Mouse (Mus musculus) liver, embryonic 11.5 days (tissue): Measurements from ENCODE around the gene Ikzf3. TPM values are rescaled to one million over a fixed set of nuclear protein-coding genes. Genes with fewer than 3 reads are reported as not detected.

Source experiments
- ATAC-seq: fragments of 200-750 bp; cut with Nextera tagmentation; replicated peaks from 2 replicates; pipeline ENCODE4 v1.8.0; 2017; ENCODE audit warnings: moderate number of reproducible peaks, mild to moderate bottlenecking, moderate TSS enrichment, moderate library complexity; ENCODE audit not compliant: low FRiP score
- DNase-seq: peaks from one replicate; pipeline ENCODE4 v3.0.0-alpha.2; 2017; ENCODE audit warnings: low spot score
- H3K27ac ChIP-seq: fragments of 300-500 bp; sonication (generic); 2 replicates; pipeline ENCODE4 v1.5.1; 2014; ENCODE audit warnings: mild to moderate bottlenecking, low read depth, low read length, control low read depth
- H3K27me3 ChIP-seq: fragments of 300-500 bp; sonication (generic); replicated peaks from 2 replicates; pipeline ENCODE4 v1.6.1; 2014; ENCODE audit warnings: low read length, mixed read lengths; ENCODE audit not compliant: control insufficient read depth, insufficient read depth
- H3K36me3 ChIP-seq: fragments of 300-500 bp; sonication (generic); 2 replicates; pipeline ENCODE4 v1.6.1; 2014; ENCODE audit warnings: mild to moderate bottlenecking, low read length, moderate library complexity, mixed read lengths; ENCODE audit not compliant: control insufficient read depth, insufficient read depth
- H3K4me1 ChIP-seq: fragments of 300-500 bp; sonication (generic); replicated peaks from 2 replicates; pipeline ENCODE4 v1.6.1; 2014; ENCODE audit warnings: low read length, mixed read lengths; ENCODE audit not compliant: control insufficient read depth, insufficient read depth
- H3K4me2 ChIP-seq: fragments of 300-500 bp; sonication (generic); 2 replicates; pipeline ENCODE4 v1.6.1; 2014; ENCODE audit warnings: mild to moderate bottlenecking, control low read depth, moderate library complexity
- H3K4me3 ChIP-seq: fragments of 300-500 bp; sonication (generic); 2 replicates; pipeline ENCODE4 v1.5.1; 2014; ENCODE audit warnings: low read depth, low read length, control low read depth
- H3K9ac ChIP-seq: fragments of 300-500 bp; sonication (generic); 2 replicates; pipeline ENCODE4 v1.6.1; 2014; ENCODE audit warnings: low read depth, low read length, control low read depth
- H3K9me3 ChIP-seq: fragments of 300-500 bp; sonication (generic); 2 replicates; pipeline ENCODE4 v1.6.1; 2016; ENCODE audit warnings: low read length, inconsistent platforms, mixed read lengths; ENCODE audit not compliant: control insufficient read depth
- WGBS: fragments of 180-500 bp; shearing (Covaris S2); extraction: QIAGEN DNeasy Blood & Tissue Kit; methylation state at CpG from one replicate; pipeline ENCODE4 v1.1.7; 2014; 5-methylcytosine and 5-hydroxymethylcytosine counted together
- polyA plus RNA-seq: library from polyadenylated mRNA; unstranded; fragments of >200 nt; fragmentation: Nextera tagmentation; extraction: Ambion mirVana; gene quantifications from 2 replicates; pipeline ENCODE4 v1.2.1, GENCODE M21; 2014

The Ikzf3 gene
- 0.04 and 0.32 TPM in 2 replicates for polyA plus RNA-seq

- H3K4me1 ChIP-seq, result peaks cover 9% of the 10 kb centered on the region
- no peaks in the 10 kb centered on the region for H3K9me3 ChIP-seq
- no peak within 1 kb of the TSS for H3K27ac ChIP-seq
- WGBS, result 2% methylated on average over 58 of the region's 58 CpGs
- H3K4me2 ChIP-seq, result peak within 1 kb of the TSS; percentile 65
- peak within 1 kb of the TSS; percentile 41 for H3K4me3 ChIP-seq
- DNase-seq (peak; percentile 52), ATAC-seq (no peak)
- H3K27me3 ChIP-seq, result peaks cover 73% of the 10 kb centered on the region
- H3K36me3 ChIP-seq, result no peaks in the 10 kb centered on the region
- no peak within 1 kb of the TSS for H3K9ac ChIP-seq
These were observed at the start of gene Ikzf3 for GRCm38 (mm10) chr11:98545711-98546231. Ikzf3 (minus strand) TSS chr11:98546031.

GRCm38 (mm10) chr11:98595473-98595872 lies 49.6 kb upstream of the Ikzf3 start:
- H3K36me3 ChIP-seq, result no peaks in the 10 kb centered on the region
- no peak overlapping the region for H3K9ac ChIP-seq
- peaks cover 4% of the 10 kb centered on the region; the same call in 1 of the 2 replicates for H3K4me1 ChIP-seq
- peaks cover 28% of the 10 kb centered on the region for H3K27me3 ChIP-seq
- no peak overlapping the region for H3K4me2 ChIP-seq
- no peak for DNase-seq
- no peak for ATAC-seq
- no peak overlapping the region for H3K27ac ChIP-seq
- no peak overlapping the region for H3K4me3 ChIP-seq
- 62% methylated on average over 10 of the region's 10 CpGs for WGBS
- no peaks in the 10 kb centered on the region for H3K9me3 ChIP-seq

- Histone ChIP-seq H3K4me3 (no peak overlapping the region), H3K27ac (no peak overlapping the region), H3K27me3 (peaks cover 23% of the 10 kb centered on the region), H3K9ac (no peak overlapping the region), H3K36me3 (no peaks in the 10 kb centered on the region), H3K4me2 (no peak overlapping the region), H3K4me1 (peaks cover 4% of the 10 kb centered on the region; the same call in 1 of the 2 replicates), H3K9me3 (no peaks in the 10 kb centered on the region)
- 67% methylated on average over 6 of the region's 6 CpGs for WGBS
- no peak for DNase-seq
- ATAC-seq, result no peak
These were observed 49.2 kb upstream of the Ikzf3 start for GRCm38 (mm10) chr11:98595021-98595420.

- Histone ChIP-seq H3K9ac (no peak overlapping the region), H3K4me1 (peaks cover 26% of the 10 kb centered on the region), H3K36me3 (no peaks in the 10 kb centered on the region), H3K4me3 (no peak overlapping the region), H3K27ac (no peak overlapping the region), H3K4me2 (no peak overlapping the region), H3K9me3 (no peaks in the 10 kb centered on the region), H3K27me3 (no peaks in the 10 kb centered on the region)
- no peak for DNase-seq
- no peak for ATAC-seq
- WGBS, result 79% methylated on average over 19 of the region's 19 CpGs
These were observed 45.0 kb upstream of the Ikzf3 start for GRCm38 (mm10) chr11:98590548-98591445.

- Histone ChIP-seq H3K4me1 (peaks cover 41% of the 10 kb centered on the region), H3K4me3 (no peak overlapping the region), H3K4me2 (peak overlapping the region; percentile 89; the same call in 1 of the 2 replicates), H3K9me3 (no peaks in the 10 kb centered on the region), H3K27me3 (no peaks in the 10 kb centered on the region), H3K36me3 (no peaks in the 10 kb centered on the region), H3K9ac (peak overlapping the region; percentile 15), H3K27ac (peak overlapping the region; percentile 97; the same call in 1 of the 2 replicates)
- ATAC-seq (no peak), DNase-seq (no peak)
- WGBS, result 73% methylated on average over 8 of the region's 8 CpGs
These were observed 43.5 kb upstream of the Ikzf3 start for GRCm38 (mm10) chr11:98589306-98589705.

- H3K27me3 ChIP-seq, result no peaks in the 10 kb centered on the region
- 60% methylated on average over 6 of the region's 6 CpGs for WGBS
- ATAC-seq, result no peak
- peak overlapping the region; percentile 89 for H3K4me2 ChIP-seq
- peaks cover 45% of the 10 kb centered on the region for H3K4me1 ChIP-seq
- DNase-seq, result no peak
- H3K27ac ChIP-seq, result peak overlapping the region; percentile 97
- H3K4me3 ChIP-seq, result peak overlapping the region; percentile 70
- no peaks in the 10 kb centered on the region for H3K9me3 ChIP-seq
- H3K9ac ChIP-seq, result peak overlapping the region; percentile 15
- H3K36me3 ChIP-seq, result no peaks in the 10 kb centered on the region
These were observed 43.0 kb upstream of the Ikzf3 start for GRCm38 (mm10) chr11:98588833-98589281.

GRCm38 (mm10) chr11:98587684-98588546 lies 42.1 kb upstream of the Ikzf3 start:
- Histone ChIP-seq H3K4me1 (peaks cover 53% of the 10 kb centered on the region), H3K36me3 (peaks cover 2% of the 10 kb centered on the region; the same call in 1 of the 2 replicates), H3K9me3 (no peaks in the 10 kb centered on the region), H3K4me3 (peak overlapping the region; percentile 70), H3K27me3 (no peaks in the 10 kb centered on the region), H3K9ac (peak overlapping the region; percentile 67), H3K27ac (peak overlapping the region; percentile 97), H3K4me2 (peak overlapping the region; percentile 89)
- DNase-seq (peak; percentile 86), ATAC-seq (peak; percentile 67)
- WGBS, result 6% methylated on average over 20 of the region's 20 CpGs

- Histone ChIP-seq H3K4me3 (peak within 1 kb of the TSS; percentile 70), H3K4me1 (peaks cover 58% of the 10 kb centered on the region), H3K4me2 (peak within 1 kb of the TSS; percentile 89), H3K27ac (peak within 1 kb of the TSS; percentile 97), H3K9me3 (no peaks in the 10 kb centered on the region), H3K9ac (peak within 1 kb of the TSS; percentile 75), H3K27me3 (no peaks in the 10 kb centered on the region), H3K36me3 (peaks cover 8% of the 10 kb centered on the region; the same call in 1 of the 2 replicates)
- DNase-seq (peak; percentile 99), ATAC-seq (peak; percentile 77)
- WGBS, result under 1% methylated on average over 49 of the region's 49 CpGs
These were observed 41.2 kb upstream of the Ikzf3 start, which contains the start of gene Ormdl3 for GRCm38 (mm10) chr11:98586892-98587563. Ormdl3 (minus strand) TSS chr11:98587368.
